Comparison of ENCODE assay signal across 8 mouse cellular contexts in genomic region chr14:47567962-47568652, GRCm38 (mm10). TPM values are rescaled to one million over a fixed set of nuclear protein-coding genes. Genes with fewer than 3 reads are reported as not detected.
A peak's percentile ranks its signal among the peaks of the same experiment; 100 is the strongest.
DNase-seq lines count a peak whose midpoint lies in the region; ATAC-seq lines count a peak whose summit lies in the region.

No protein-coding gene starts in this region.

- H3K27me3 ChIP-seq in heart, embryonic 14.5 days (ENCODE audit: control insufficient read depth, insufficient read depth, low read length): no peaks in the 10 kb centered on the region
- H3K27me3 ChIP-seq in liver, embryonic 13.5 days: no peaks in the 10 kb centered on the region
- H3K27me3 ChIP-seq in stomach, embryonic 16.5 days (ENCODE audit: control insufficient read depth, insufficient read depth, low read length): no peaks in the 10 kb centered on the region

- H3K4me3 ChIP-seq in heart, embryonic 14.5 days (ENCODE audit: control insufficient read depth in 1 of 2, insufficient read depth in 1 of 2, low read depth in 1 of 2, low read length in 2 of 2): peak overlapping the region; percentile 82 to 93
- H3K4me3 ChIP-seq in liver, embryonic 13.5 days (replicated peaks): peak overlapping the region; percentile 93
- peak overlapping the region; percentile 91 for H3K4me3 ChIP-seq in stomach, embryonic 16.5 days (replicated peaks; ENCODE audit: low read length)

- H3K9ac ChIP-seq in heart, embryonic 14.5 days (ENCODE audit: low read length): peak overlapping the region; percentile 87
- H3K9ac ChIP-seq in liver, embryonic 13.5 days: peak overlapping the region; percentile 85
- peak overlapping the region; percentile 87 for H3K9ac ChIP-seq in stomach, embryonic 16.5 days (ENCODE audit: low read length)

- peak; percentile 92 for DNase-seq in c-Kit-negative CD71-positive TER-119-positive erythroid progenitor cells, embryonic 14.5 days (ENCODE audit: low read depth, low spot score)
- peak; percentile 97 for DNase-seq in fibroblast of lung, adult 2 months (ENCODE audit: low read depth)
- DNase-seq in kidney, postnatal 14 days: peak; percentile 98
- DNase-seq in liver, embryonic 13.5 days: peak; percentile 95
- peak; percentile 95 for DNase-seq in neural tube, embryonic 10.5 days (ENCODE audit: extremely low spot score, low spot score)

- peaks cover 13% of the 10 kb centered on the region; the same call in 1 of the 2 replicates for H3K36me3 ChIP-seq in heart, embryonic 14.5 days (ENCODE audit: control insufficient read depth, insufficient read depth, low read length)
- 0 out of 2 replicates have a peak, but pooled peaks cover 3% of the 10 kb centered on the region for H3K36me3 ChIP-seq in liver, embryonic 13.5 days
- H3K36me3 ChIP-seq in stomach, embryonic 16.5 days (ENCODE audit: control insufficient read depth, insufficient read depth, low read length): no peaks in the 10 kb centered on the region

- H3K27ac ChIP-seq in heart, embryonic 14.5 days (replicated peaks in 1 of 2; ENCODE audit: control insufficient read depth in 1 of 2, insufficient read depth in 1 of 2, low read depth in 2 of 2, low read length in 2 of 2): peak overlapping the region in 1 of 2 experiments; percentile 44; a peak in 1 of 4 replicates
- peak overlapping the region; percentile 48 for H3K27ac ChIP-seq in liver, embryonic 13.5 days
- no peak overlapping the region for H3K27ac ChIP-seq in stomach, embryonic 16.5 days (ENCODE audit: low read length)

- ATAC-seq in CD4-positive, CD25-positive, alpha-beta regulatory T cell, adult 4 months: peak; percentile 96
- ATAC-seq in heart, embryonic 14.5 days (ENCODE audit: insufficient number of reproducible peaks, insufficient read depth, low FRiP score, low read depth): peak; percentile 95
- peak; percentile 97 for ATAC-seq in liver, embryonic 13.5 days (ENCODE audit: low read depth)
- peak; percentile 99 for ATAC-seq in stomach, embryonic 16.5 days (ENCODE audit: insufficient read depth, low FRiP score)

- under 1% methylated on average over 46 of the region's 46 CpGs for WGBS in heart, embryonic 14.5 days
- under 1% methylated on average over 46 of the region's 46 CpGs for WGBS in liver, embryonic 13.5 days (ENCODE audit: insufficient replicate concordance)
- under 1% methylated on average over 46 of the region's 46 CpGs for WGBS in stomach, embryonic 16.5 days

- peaks cover 0 to 9% of the 10 kb centered on the region in 2 experiments; a peak in 1 of 4 replicates for H3K4me1 ChIP-seq in heart, embryonic 14.5 days (ENCODE audit: control insufficient read depth in 2 of 2, insufficient read depth in 2 of 2, low read length in 2 of 2)
- peaks cover 22% of the 10 kb centered on the region for H3K4me1 ChIP-seq in liver, embryonic 13.5 days (replicated peaks)
- H3K4me1 ChIP-seq in stomach, embryonic 16.5 days (ENCODE audit: control insufficient read depth, insufficient read depth, low read length): peaks cover 8% of the 10 kb centered on the region; the same call in 1 of the 2 replicates

- H3K4me2 ChIP-seq in heart, embryonic 14.5 days (ENCODE audit: low read length): peak overlapping the region; percentile 95
- peak overlapping the region; percentile 92 for H3K4me2 ChIP-seq in liver, embryonic 13.5 days
- peak overlapping the region; percentile 71 for H3K4me2 ChIP-seq in stomach, embryonic 16.5 days (ENCODE audit: low read depth, low read length)

- no peaks in the 10 kb centered on the region for H3K9me3 ChIP-seq in heart, embryonic 14.5 days (ENCODE audit: control insufficient read depth, low read length)
- no peaks in the 10 kb centered on the region for H3K9me3 ChIP-seq in liver, embryonic 13.5 days (replicated peaks)
- H3K9me3 ChIP-seq in stomach, embryonic 16.5 days (replicated peaks; ENCODE audit: control insufficient read depth, low read length): no peaks in the 10 kb centered on the region

RNA-seq across cellular contexts. Expression of gene Atg14, which starts 2.3 kb away (rescaled TPM):
- 10 to 100 TPM; 12.9 to 23.0 TPM for polyA plus RNA-seq in CD4-positive, CD25-positive, alpha-beta regulatory T cell, adult 4 months (2017; shearing (Covaris generic))
- polyA plus RNA-seq in heart, embryonic 14.5 days (2014; fragmentation: Nextera tagmentation; extraction: Ambion mirVana): 10.7 and 12.0 TPM in 2 replicates
- polyA plus RNA-seq in liver, embryonic 13.5 days (2015; fragmentation: Nextera tagmentation; extraction: Ambion mirVana): 5.9 and 6.9 TPM in 2 replicates
- 13.9 and 14.8 TPM in 2 replicates for polyA plus RNA-seq in stomach, embryonic 16.5 days (2015; fragmentation: Nextera tagmentation; extraction: Ambion mirVana)
